Mouse (Mus musculus) liver, embryonic 16.5 days (tissue): Measurements from ENCODE around the gene Tex52. TPM values are rescaled to one million over a fixed set of nuclear protein-coding genes. Genes with fewer than 3 reads are reported as not detected.
A peak's percentile ranks its signal among the peaks of the same experiment; 100 is the strongest.
"Not testable (repeated sequence)": the region's sequence is repeated elsewhere in the genome, so short reads cannot be mapped to it uniquely, and the experiment has no call there.

Source experiments
- ATAC-seq: fragments of 200-750 bp; cut with Nextera tagmentation; 2 replicates; pipeline ENCODE4 v1.8.0; 2017; ENCODE audit warnings: low read depth, mild to moderate bottlenecking, moderate number of reproducible peaks, moderate library complexity
- H3K27ac ChIP-seq: fragments of 300-500 bp; sonication (generic); 2 replicates; pipeline ENCODE4 v1.5.1; 2014; ENCODE audit warnings: mild to moderate bottlenecking, low read length
- H3K27me3 ChIP-seq: fragments of 300-500 bp; sonication (generic); 2 replicates; pipeline ENCODE4 v1.6.1; 2014; ENCODE audit warnings: low read depth, low read length, mixed read lengths; ENCODE audit not compliant: control insufficient read depth, insufficient read depth
- H3K36me3 ChIP-seq: fragments of 300-500 bp; sonication (generic); 2 replicates; pipeline ENCODE4 v1.6.1; 2014; ENCODE audit warnings: mild to moderate bottlenecking; ENCODE audit not compliant: control insufficient read depth, insufficient read depth
- H3K4me1 ChIP-seq: fragments of 300-500 bp; sonication (generic); 2 replicates; pipeline ENCODE4 v1.6.1; 2014; ENCODE audit warnings: low read depth, low read length, mixed read lengths; ENCODE audit not compliant: control insufficient read depth
- H3K4me2 ChIP-seq: fragments of 300-500 bp; sonication (generic); 2 replicates; pipeline ENCODE4 v1.6.1; 2014; ENCODE audit warnings: low read depth, low read length, mixed read lengths
- H3K4me3 ChIP-seq: fragments of 300-500 bp; sonication (generic); 2 replicates; pipeline ENCODE4 v1.5.1; 2014; ENCODE audit warnings: low read depth, mild to moderate bottlenecking, low read length
- H3K9ac ChIP-seq: fragments of 300-500 bp; sonication (generic); 2 replicates; pipeline ENCODE4 v1.6.1; 2014; ENCODE audit warnings: low read depth, low read length
- H3K9me3 ChIP-seq: fragments of 300-500 bp; sonication (generic); replicated peaks from 2 replicates; pipeline ENCODE4 v1.6.1; 2016; ENCODE audit warnings: low read length; ENCODE audit not compliant: control insufficient read depth
- WGBS: fragments of 180-500 bp; shearing (Covaris S2); extraction: QIAGEN DNeasy Blood & Tissue Kit; methylation state at CpG from one replicate; pipeline ENCODE4 v1.1.7; 2014; ENCODE audit not compliant: insufficient replicate concordance; 5-methylcytosine and 5-hydroxymethylcytosine counted together
- polyA plus RNA-seq: library from polyadenylated mRNA; unstranded; fragments of >200 nt; fragmentation: Nextera tagmentation; extraction: Ambion mirVana; gene quantifications from 2 replicates; pipeline ENCODE4 v1.2.1, GENCODE M21; 2015

Tex52 gene
- polyA plus RNA-seq, 1 experiment from 2014 or later, result not detected

- peaks cover 71% of the 10 kb centered on the region for H3K36me3 ChIP-seq
- no peak overlapping the region for H3K4me2 ChIP-seq
- H3K27ac ChIP-seq, result no peak overlapping the region
- H3K27me3 ChIP-seq, result no peaks in the 10 kb centered on the region
- no peaks in the 10 kb centered on the region for H3K9me3 ChIP-seq
- H3K4me3 ChIP-seq, result no peak overlapping the region
- no peak overlapping the region for H3K9ac ChIP-seq
- WGBS, result 78% methylated on average over 5 of the region's 5 CpGs
- peak; percentile 73 for ATAC-seq
- H3K4me1 ChIP-seq, result peaks cover 2% of the 10 kb centered on the region
These were observed 5.2 kb upstream of the Tex52 start for GRCm38 (mm10) chr6:128370040-128370439.

- H3K4me1 ChIP-seq, result no peaks in the 10 kb centered on the region
- H3K27me3 ChIP-seq, result no peaks in the 10 kb centered on the region
- WGBS, result 79% methylated on average over 17 of the region's 17 CpGs
- H3K4me2 ChIP-seq, result no peak overlapping the region
- peaks cover 33% of the 10 kb centered on the region for H3K36me3 ChIP-seq
- no peak overlapping the region for H3K4me3 ChIP-seq
- H3K27ac ChIP-seq, result no peak overlapping the region
- ATAC-seq, result no peak
- H3K9me3 ChIP-seq, result no peaks in the 10 kb centered on the region
- H3K9ac ChIP-seq, result no peak overlapping the region
These were observed 1.3 kb downstream of the Tex52 start for GRCm38 (mm10) chr6:128376371-128377085.

GRCm38 (mm10) chr6:128379636-128380035, 4.4 kb downstream of the Tex52 start:
- Histone ChIP-seq H3K27ac (no peak overlapping the region), H3K4me3 (no peak overlapping the region), H3K36me3 (peaks cover 3% of the 10 kb centered on the region; the same call in 1 of the 2 replicates), H3K9ac (no peak overlapping the region), H3K4me2 (no peak overlapping the region), H3K9me3 (no peaks in the 10 kb centered on the region), H3K4me1 (no peaks in the 10 kb centered on the region), H3K27me3 (no peaks in the 10 kb centered on the region)
- ATAC-seq, result no peak
- WGBS, result 56% methylated on average over 16 of the region's 16 CpGs

GRCm38 (mm10) chr6:128380594-128381167, 5.4 kb downstream of the Tex52 start:
- not testable (repeated sequence) for H3K4me2 ChIP-seq, H3K27me3 ChIP-seq, ATAC-seq, H3K27ac ChIP-seq, H3K4me1 ChIP-seq, H3K9me3 ChIP-seq, H3K36me3 ChIP-seq, H3K4me3 ChIP-seq, H3K9ac ChIP-seq
- WGBS, result 6% methylated on average over 1 of the region's 1 CpGs

GRCm38 (mm10) chr6:128381254-128381653, 6.0 kb downstream of the Tex52 start:
- H3K4me2 ChIP-seq, result no peak overlapping the region
- H3K27me3 ChIP-seq, result no peaks in the 10 kb centered on the region
- H3K9ac ChIP-seq, result no peak overlapping the region
- H3K4me3 ChIP-seq, result no peak overlapping the region
- 52% methylated on average over 3 of the region's 3 CpGs for WGBS
- ATAC-seq, result no peak
- no peak overlapping the region for H3K27ac ChIP-seq
- no peaks in the 10 kb centered on the region for H3K36me3 ChIP-seq
- H3K4me1 ChIP-seq, result no peaks in the 10 kb centered on the region
- H3K9me3 ChIP-seq, result no peaks in the 10 kb centered on the region

GRCm38 (mm10) chr6:128383752-128384151, 8.5 kb downstream of the Tex52 start:
- Histone ChIP-seq H3K4me1 (no peaks in the 10 kb centered on the region), H3K4me2 (no peak overlapping the region), H3K27ac (no peak overlapping the region), H3K4me3 (no peak overlapping the region), H3K36me3 (no peaks in the 10 kb centered on the region), H3K27me3 (no peaks in the 10 kb centered on the region), H3K9ac (no peak overlapping the region), H3K9me3 (no peaks in the 10 kb centered on the region)
- ATAC-seq, result no peak
- 33% methylated on average over 7 of the region's 7 CpGs for WGBS

GRCm38 (mm10) chr6:128385026-128385425, 9.8 kb downstream of the Tex52 start:
- Histone ChIP-seq H3K4me3 (no peak overlapping the region), H3K9ac (no peak overlapping the region), H3K27me3 (no peaks in the 10 kb centered on the region), H3K4me1 (no peaks in the 10 kb centered on the region), H3K27ac (no peak overlapping the region), H3K36me3 (no peaks in the 10 kb centered on the region), H3K4me2 (no peak overlapping the region), H3K9me3 (no peaks in the 10 kb centered on the region)
- WGBS, result 53% methylated on average over 1 of the region's 1 CpGs
- ATAC-seq, result no peak

GRCm38 (mm10) chr6:128389185-128389584, 13.9 kb downstream of the Tex52 start:
- no peaks in the 10 kb centered on the region for H3K27me3 ChIP-seq
- ATAC-seq, result no peak
- no peaks in the 10 kb centered on the region for H3K4me1 ChIP-seq
- 54% methylated on average over 1 of the region's 1 CpGs for WGBS
- H3K9me3 ChIP-seq, result no peaks in the 10 kb centered on the region
- H3K4me3 ChIP-seq, result no peak overlapping the region
- no peaks in the 10 kb centered on the region for H3K36me3 ChIP-seq
- no peak overlapping the region for H3K4me2 ChIP-seq
- no peak overlapping the region for H3K27ac ChIP-seq
- no peak overlapping the region for H3K9ac ChIP-seq

GRCm38 (mm10) chr6:128390683-128391082, 15.4 kb downstream of the Tex52 start:
- Histone ChIP-seq H3K27ac (no peak overlapping the region), H3K9me3 (no peaks in the 10 kb centered on the region), H3K36me3 (no peaks in the 10 kb centered on the region), H3K9ac (no peak overlapping the region), H3K4me1 (no peaks in the 10 kb centered on the region), H3K4me3 (no peak overlapping the region), H3K4me2 (no peak overlapping the region), H3K27me3 (no peaks in the 10 kb centered on the region)
- no peak for ATAC-seq
- 7% methylated on average over 1 of the region's 1 CpGs for WGBS
